Mouse (Mus musculus) C3H10T1/2 (cell line): ENCODE results near the gene C2cd3. TPM values are rescaled to one million over a fixed set of nuclear protein-coding genes. Genes with fewer than 3 reads are reported as not detected.

Source experiments
- polyA plus RNA-seq, 2 experiments: library from polyadenylated mRNA; unstranded; fragments of >200 nt; fragmentation: generic; extraction: Trizol; gene quantifications; one replicate each; pipeline ENCODE4 v1.2.1; 2012; ENCODE audit warnings: missing spikeins in 2 of 2

Gene C2cd3
- polyA plus RNA-seq = 1 to 10 TPM; 1.1 to 9.2 TPM

DNA sequence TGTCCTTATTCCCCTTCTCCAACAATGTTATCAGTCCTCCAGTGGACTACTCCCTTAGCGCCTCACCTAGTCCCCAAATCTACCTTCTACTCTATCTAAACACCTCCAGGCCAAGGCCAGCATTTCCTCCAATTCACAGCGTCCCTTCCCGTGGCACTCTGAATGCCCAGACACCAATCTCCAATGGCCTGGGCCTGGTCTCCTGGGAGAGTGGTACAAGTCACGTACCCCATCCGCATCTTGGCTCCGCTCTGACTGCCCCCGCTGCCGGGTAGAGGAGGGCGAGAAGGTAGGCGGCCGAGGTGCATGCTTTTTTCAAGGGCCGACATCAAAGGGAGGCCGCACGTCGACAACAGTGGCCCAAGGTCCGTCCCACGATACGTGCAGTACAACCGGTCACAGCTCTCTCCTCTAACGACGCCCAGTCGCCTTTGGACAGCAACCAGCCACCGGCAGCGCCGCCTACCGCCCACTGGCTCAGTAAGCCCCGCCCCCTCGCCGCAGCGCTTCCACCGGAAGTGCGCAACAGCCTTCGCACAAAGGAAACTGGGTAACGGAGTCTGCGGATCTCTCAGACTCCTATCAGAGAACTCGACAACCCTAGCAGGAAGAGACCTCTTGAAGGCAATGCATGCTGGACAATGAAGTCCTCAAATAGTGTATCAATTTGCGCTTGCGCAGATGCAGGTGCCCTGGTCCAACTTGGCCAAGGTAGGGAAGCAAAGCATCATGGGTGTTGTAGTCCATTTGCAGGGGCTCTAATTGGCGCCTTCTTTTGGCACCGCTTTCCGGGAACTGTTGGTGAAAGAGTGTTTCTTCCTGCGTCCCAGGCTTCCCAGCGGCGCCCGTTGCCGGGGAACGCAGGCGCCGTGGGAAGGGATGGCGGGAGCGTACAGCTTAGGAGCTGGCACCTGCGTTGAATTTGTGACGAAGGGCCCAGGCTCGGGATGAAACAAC is at the start of gene C2cd3, which contains the start of gene Ppme1:
Gene C2cd3, plus strand, starts transcription at position 739 of the 957 bp plus-strand sequence.
Gene Ppme1, minus strand, starts transcription at position 813 of the 957 bp plus-strand sequence.

GRCm38 (mm10) chr7:100472777-100473176 is 100.7 kb downstream of the C2cd3 start, which contains the start of gene Ucp3:
TSS of gene Ucp3 (plus strand) at chr7:100472990.

GRCm38 (mm10) chr7:100493117-100493483 is 121.1 kb downstream of the C2cd3 start, which contains the start of gene Ucp2:
TSS of gene Ucp2 (plus strand) at chr7:100493337.

GRCm38 (mm10) chr7:100514573-100514972 is 142.5 kb downstream of the C2cd3 start, which contains the start of gene Dnajb13:
TSS of gene Dnajb13 (minus strand) at chr7:100514960.

Other genes with a start within 250 kb of the C2cd3 start
- gene Lipt2, start 213.0 kb upstream of the C2cd3 start, polyA plus RNA-seq = 1 to 10 TPM; 5.2 to 5.5 TPM
- gene Kcne3, start 195.7 kb upstream of the C2cd3 start, polyA plus RNA-seq = not detected
- gene Pgm2l1, start 144.8 kb upstream of the C2cd3 start, polyA plus RNA-seq = under 1 TPM; 0.21 to 0.44 TPM
- 10 to 100 TPM in 1 of 2 experiments, 1 to 10 TPM in 1; 5.3 to 44.7 TPM for gene P4ha3, start 86.7 kb upstream of the C2cd3 start, polyA plus RNA-seq
- 10 to 100 TPM; 10.9 to 26.6 TPM for gene Ppme1, start 74 bp downstream of the C2cd3 start, polyA plus RNA-seq
- under 1 TPM in 1 of 2 experiments, not detected in 1; 0.05 TPM for gene Ucp3, start 100.8 kb downstream of the C2cd3 start, polyA plus RNA-seq
- under 1 TPM; 0.12 to 0.78 TPM for gene Ucp2, start 121.1 kb downstream of the C2cd3 start, polyA plus RNA-seq
- not detected for gene Dnajb13, start 142.7 kb downstream of the C2cd3 start, polyA plus RNA-seq
- gene Coa4, start 164.8 kb downstream of the C2cd3 start, polyA plus RNA-seq = 10 to 100 TPM; 11.0 to 11.3 TPM
- gene Rab6a, start 235.2 kb downstream of the C2cd3 start, polyA plus RNA-seq = 10 to 100 TPM in 1 of 2 experiments, 1 to 10 TPM in 1; 5.5 to 22.9 TPM
- 10 to 100 TPM; 23.0 to 26.3 TPM for gene Mrpl48, start 236.1 kb downstream of the C2cd3 start, polyA plus RNA-seq